Mouse (Mus musculus) cerebellum, adult 8-10 months (tissue): ENCODE results near the gene Whamm.
A peak's percentile ranks its signal among the peaks of the same experiment; 100 is the strongest.

ENCODE experiments used
- DNase-seq: peaks from one replicate; pipeline ENCODE4 v3.0.0; 2022

Whamm gene

DNA sequence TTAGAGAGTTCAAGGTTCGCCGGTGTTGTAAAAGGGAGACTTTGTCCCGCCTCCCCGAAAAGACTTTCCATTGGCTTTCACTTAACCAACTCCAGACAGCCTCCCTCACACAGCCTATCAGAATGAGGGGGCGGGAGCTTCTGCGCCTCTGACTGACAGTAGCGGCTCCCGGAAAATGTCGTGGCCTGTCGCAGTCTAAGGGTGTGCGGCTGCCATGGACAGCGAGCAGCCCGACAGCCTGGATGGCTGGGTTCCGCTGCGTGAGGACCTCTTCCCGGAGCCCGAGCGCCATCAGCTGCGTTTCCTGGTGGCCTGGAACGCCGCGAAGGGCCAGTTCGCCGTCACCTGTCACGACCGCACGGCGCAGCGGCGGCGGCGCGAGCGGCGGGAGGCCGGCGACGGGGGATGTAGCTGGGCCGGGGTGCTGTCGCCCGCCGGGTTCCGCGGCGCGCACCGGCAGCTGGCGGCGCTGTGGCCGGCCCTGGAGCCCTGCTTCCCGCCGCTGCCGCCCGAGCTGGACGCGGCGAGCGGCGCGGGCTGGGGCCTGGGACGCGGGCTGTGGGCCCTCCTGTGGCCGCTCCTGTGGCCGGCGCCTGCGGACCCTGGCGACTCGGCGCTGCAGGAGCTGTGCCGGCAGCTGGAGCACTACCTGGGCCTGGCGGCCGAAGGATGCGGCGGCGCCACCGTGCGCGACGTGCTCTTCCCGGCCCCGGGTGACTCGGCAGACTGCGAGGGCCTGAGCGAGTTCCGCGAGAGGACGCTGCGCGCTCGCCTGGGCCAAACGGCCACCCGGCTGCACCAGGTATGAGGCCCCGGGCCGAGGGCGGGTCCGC is at the start of gene Whamm:
Gene Whamm, plus strand, starts transcription at position 159 of the 833 bp plus-strand sequence.
- peak; percentile 89 for DNase-seq

DNA sequence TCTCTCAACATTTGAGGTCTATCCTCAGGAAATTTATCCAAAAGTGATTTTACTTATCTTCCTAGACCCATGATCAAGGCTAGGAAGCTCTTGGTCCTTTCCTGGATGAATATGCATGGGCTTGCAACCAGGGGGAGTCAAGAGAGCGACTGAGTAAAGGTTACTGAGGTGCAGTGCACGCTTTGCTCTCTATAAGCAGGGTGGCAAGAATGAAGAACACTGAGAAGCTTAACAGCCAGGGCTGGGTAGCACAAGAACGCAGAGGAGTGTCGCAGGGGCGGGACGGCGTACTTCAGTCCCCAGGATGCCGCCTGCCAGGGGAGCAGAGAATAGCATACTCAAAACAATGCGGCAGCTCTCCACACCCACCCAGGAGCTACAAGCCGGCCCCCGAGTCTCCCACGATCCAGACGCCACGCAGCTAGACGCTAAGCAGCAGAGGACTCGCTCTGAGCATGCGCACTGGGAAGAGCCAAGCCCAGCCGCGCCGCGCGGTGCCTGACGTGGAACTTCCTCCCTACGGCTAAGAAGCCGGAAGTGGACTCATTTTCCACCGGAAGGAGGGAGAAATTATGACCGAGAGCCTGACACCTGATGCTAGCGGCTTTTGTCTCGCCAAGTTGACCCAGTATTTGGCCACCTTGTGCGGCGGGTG is 47.9 kb upstream of the Whamm start:
- peak; percentile 85 for DNase-seq

- DNase-seq: no peak
Observed at GRCm38 (mm10) chr7:81523663-81524017, 47.4 kb upstream of the Whamm start.

DNA sequence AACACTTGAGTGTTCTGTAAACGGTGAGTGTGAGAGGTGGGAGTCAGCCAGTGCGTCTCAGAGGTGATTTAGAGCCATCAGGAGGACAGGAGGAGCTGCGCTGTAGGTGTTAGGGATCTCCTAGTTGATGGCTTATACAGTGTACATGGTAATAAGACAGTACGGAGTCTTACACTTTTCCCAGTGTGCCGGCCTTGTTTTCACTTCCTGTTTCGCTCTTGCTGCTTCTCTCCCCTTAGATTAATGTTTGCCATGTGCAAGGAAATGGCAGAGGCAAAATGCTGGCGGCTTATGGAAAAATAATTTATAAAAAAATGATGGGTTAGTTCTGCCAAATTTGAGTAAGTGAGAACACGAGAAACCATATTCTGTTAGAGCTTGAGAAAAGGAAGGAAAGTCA is 42.1 kb upstream of the Whamm start:
- no peak for DNase-seq

- no peak for DNase-seq
Observed at GRCm38 (mm10) chr7:81531462-81531861, 39.6 kb upstream of the Whamm start.

GRCm38 (mm10) chr7:81536478-81536877 is 34.6 kb upstream of the Whamm start:
- DNase-seq: no peak

DNA sequence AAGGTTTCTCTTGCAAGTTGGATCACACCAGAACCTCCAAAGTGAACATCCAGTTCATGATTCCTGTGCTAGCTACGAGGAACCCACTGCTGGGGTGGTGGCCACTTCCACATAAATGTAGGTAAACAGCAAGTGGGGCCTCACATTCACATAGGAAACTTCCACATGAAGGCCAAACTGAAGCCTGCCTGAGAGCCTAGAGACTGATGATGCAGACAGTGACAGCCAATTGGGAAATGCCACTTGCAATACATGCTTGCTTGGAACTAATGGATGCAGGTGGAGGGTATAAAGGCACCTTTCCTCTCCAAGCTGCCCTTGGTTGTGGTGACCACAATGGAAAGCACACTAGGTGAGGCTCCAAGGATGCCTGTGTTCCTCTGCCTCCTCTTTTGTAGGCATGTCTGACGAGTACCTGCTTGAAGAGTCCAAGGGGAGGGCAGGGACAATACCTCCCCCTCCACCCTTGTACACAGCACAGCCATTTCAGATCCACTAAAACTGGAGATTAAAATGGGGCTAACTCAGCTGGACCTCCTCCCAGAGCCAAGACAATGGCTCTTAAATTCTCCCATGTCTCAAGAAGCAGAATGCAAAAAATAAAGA is 32.9 kb upstream of the Whamm start:
- DNase-seq: no peak

DNA sequence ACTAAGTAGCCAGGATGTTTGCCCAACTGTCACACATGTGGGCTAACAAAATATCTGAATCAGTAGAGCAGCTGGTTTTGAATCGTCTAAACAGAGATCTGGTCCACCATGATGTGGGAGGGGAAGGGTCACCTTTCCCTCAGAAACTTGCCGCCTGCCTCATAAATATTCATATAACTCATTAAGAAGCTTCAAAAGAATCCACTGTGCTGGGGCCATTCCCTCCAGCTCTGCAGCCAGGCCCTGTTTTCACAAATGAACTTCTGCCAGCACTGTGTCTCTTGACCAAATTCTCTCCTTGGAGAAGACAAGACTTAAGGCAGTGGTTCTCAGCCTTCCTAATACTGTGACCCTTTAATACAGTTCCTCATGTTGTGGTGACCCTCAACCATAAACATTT is 31.5 kb upstream of the Whamm start:
- no peak for DNase-seq

- no peak for DNase-seq
Observed at GRCm38 (mm10) chr7:81540999-81541398, 30.1 kb upstream of the Whamm start.

GRCm38 (mm10) chr7:81541924-81542524 is 29.0 kb upstream of the Whamm start:
- DNase-seq: peak; percentile 20

DNA sequence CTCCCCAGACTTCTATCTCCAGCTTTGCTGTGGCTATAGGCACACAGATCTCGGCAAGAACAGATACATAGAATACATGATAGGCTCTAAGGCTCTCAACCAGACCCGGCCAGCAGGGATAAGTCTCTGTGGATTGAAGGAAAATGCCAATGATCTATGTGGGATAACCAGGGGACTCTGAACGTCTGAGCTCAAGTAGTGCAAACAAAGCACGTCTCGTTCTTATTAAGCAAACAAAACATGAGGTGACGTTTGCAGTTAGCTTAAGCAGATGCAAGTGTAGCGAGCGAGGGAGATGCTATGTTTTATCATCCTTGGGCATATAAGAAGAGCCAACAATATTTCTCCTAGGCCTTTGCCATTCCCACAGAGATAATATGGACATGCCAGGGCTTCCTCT is 28.1 kb upstream of the Whamm start:
- DNase-seq: no peak

DNA sequence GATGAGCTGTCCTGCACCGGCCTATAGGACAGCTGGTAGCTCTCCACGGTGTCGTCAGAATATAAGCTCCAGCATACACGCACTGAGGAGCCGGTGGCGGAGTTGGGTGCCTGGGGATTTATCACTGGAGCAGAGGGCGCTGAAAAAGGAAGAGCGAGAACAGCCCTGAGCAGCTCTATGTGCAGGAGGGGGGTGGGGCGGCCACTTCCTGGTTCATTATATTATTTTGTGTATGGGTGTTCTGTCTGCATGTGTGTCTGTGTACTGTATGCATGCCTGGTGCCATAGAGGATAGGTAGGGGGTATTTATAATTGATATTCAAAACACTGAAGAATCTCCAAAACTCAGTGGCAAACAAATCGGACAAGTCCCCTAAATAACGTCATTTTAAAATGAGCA is 22.2 kb upstream of the Whamm start:
- DNase-seq: no peak

GRCm38 (mm10) chr7:81553589-81553988 is 17.5 kb upstream of the Whamm start:
- DNase-seq: no peak

- no peak for DNase-seq
Observed at GRCm38 (mm10) chr7:81554369-81554768, 16.7 kb upstream of the Whamm start.

DNA sequence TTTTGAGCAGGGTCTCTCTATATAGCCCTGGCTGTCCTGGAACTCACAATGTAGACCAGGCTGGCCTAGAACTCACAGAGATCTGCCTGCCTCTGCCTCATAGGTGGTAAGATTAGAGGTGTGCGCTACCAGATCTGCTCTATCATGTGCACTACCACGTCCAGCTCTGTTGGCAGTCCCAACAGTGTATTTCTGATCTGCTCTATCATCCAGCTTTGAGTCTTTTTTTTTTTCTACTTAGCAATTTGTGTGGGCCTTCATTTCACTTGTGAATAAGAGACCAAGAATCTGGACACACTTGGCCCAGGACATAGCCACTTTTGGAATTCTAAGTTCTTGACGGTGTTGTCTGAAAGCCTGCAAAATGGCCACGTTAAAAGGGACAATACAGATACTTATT is 14.2 kb upstream of the Whamm start:
- DNase-seq: no peak

GRCm38 (mm10) chr7:81557252-81557984 is 13.6 kb upstream of the Whamm start:
- no peak for DNase-seq

GRCm38 (mm10) chr7:81557985-81558360 is 13.1 kb upstream of the Whamm start:
- DNase-seq: no peak

GRCm38 (mm10) chr7:81559231-81559980 is 11.7 kb upstream of the Whamm start:
- DNase-seq: no peak

GRCm38 (mm10) chr7:81560101-81561049 is 10.7 kb upstream of the Whamm start:
- no peak for DNase-seq

- DNase-seq: no peak
Observed at GRCm38 (mm10) chr7:81561211-81561610, 9.9 kb upstream of the Whamm start.

DNA sequence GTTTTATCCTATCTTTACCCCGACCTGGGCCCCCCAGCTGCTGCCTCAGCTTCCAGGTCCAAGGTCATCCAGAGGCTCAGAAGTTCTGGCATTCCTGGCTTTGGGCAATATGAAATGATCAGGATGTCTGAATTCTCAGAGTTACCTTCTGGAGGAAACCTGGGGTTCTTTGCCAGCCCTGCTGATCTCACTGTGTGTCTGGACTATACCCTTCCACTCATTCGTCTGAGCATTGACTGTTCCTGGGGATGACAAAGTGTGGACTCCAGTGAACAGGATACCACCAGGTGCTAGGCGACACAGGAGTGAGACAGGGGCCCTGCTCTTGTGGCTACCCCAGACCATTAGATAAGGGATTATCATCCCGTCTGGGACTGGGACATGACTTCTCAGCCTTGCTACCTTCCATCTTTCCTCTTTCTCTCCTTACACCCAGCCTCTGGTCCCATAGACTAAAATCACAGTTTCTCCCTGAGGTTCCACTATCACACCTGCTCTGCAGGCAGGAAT is 7.5 kb upstream of the Whamm start:
- DNase-seq: no peak
